Mouse (Mus musculus) v-Abl transformed pro-B cells (cell line): ENCODE measurements around the gene Rapgef2.

Experiments
- in situ Hi-C, 2 experiments: fragments of 400-800 bp; cut with MboI; formaldehyde crosslinking; loops; one replicate each; pipeline ENCODE4 v1.15.1; 2025; ENCODE audit not compliant: unreplicated experiment in 2 of 2

The Rapgef2 gene

GRCm38 (mm10) chr3:79126857-79127256 is 159.5 kb downstream of the Rapgef2 start:
- in situ Hi-C loops: no loop called here

GRCm38 (mm10) chr3:79121391-79121790 is 164.9 kb downstream of the Rapgef2 start:
- in situ Hi-C loops: loop anchor here in 1 of 2 experiments (25.0 kb wide), 1 partner anchor 691 kb away; no protein-coding TSS in a partner anchor

- in situ Hi-C loops: loop anchor here in 1 of 2 experiments (25.0 kb wide), 1 partner anchor 692 kb away; no protein-coding TSS in a partner anchor
Measured at GRCm38 (mm10) chr3:79119983-79120382, 166.3 kb downstream of the Rapgef2 start.

- in situ Hi-C loops: loop anchor here (5.0 to 25.0 kb wide), 2 partner anchors 87 to 702 kb away; no protein-coding TSS in a partner anchor
Measured at GRCm38 (mm10) chr3:79110153-79110552, 176.2 kb downstream of the Rapgef2 start.

GRCm38 (mm10) chr3:79108246-79108645 is 178.1 kb downstream of the Rapgef2 start:
- in situ Hi-C loops: loop anchor here (5.0 to 25.0 kb wide), 3 partner anchors 146 to 704 kb away; no protein-coding TSS in a partner anchor

- in situ Hi-C loops: loop anchor here (5.0 to 25.0 kb wide), 3 partner anchors 144 to 706 kb away; no protein-coding TSS in a partner anchor
Measured at GRCm38 (mm10) chr3:79106360-79106759, 180.0 kb downstream of the Rapgef2 start.

- in situ Hi-C loops: loop anchor here in 1 of 2 experiments (25.0 kb wide), 1 partner anchor 709 kb away; no protein-coding TSS in a partner anchor
Measured at GRCm38 (mm10) chr3:79103604-79104003, 182.7 kb downstream of the Rapgef2 start.

- in situ Hi-C loops: loop anchor here in 1 of 2 experiments (25.0 kb wide), 1 partner anchor 711 kb away; no protein-coding TSS in a partner anchor
Measured at GRCm38 (mm10) chr3:79101737-79102136, 184.6 kb downstream of the Rapgef2 start.

GRCm38 (mm10) chr3:79100831-79101230 is 185.5 kb downstream of the Rapgef2 start:
- in situ Hi-C loops: loop anchor here in 1 of 2 experiments (25.0 kb wide), 1 partner anchor 711 kb away; no protein-coding TSS in a partner anchor

GRCm38 (mm10) chr3:79089091-79089490 is 197.2 kb downstream of the Rapgef2 start:
- in situ Hi-C loops: loop anchor here in 1 of 2 experiments (25.0 kb wide), 1 partner anchor 498 kb away; the partner anchor contains the start of gene Ppid

GRCm38 (mm10) chr3:79088461-79088860 is 197.9 kb downstream of the Rapgef2 start:
- in situ Hi-C loops: loop anchor here in 1 of 2 experiments (25.0 kb wide), 1 partner anchor 499 kb away; the partner anchor contains the start of gene Ppid

GRCm38 (mm10) chr3:79086282-79086681 is 200.0 kb downstream of the Rapgef2 start:
- in situ Hi-C loops: loop anchor here in 1 of 2 experiments (25.0 kb wide), 1 partner anchor 501 kb away; the partner anchor contains the start of gene Ppid

GRCm38 (mm10) chr3:79083881-79084280 is 202.4 kb downstream of the Rapgef2 start:
- in situ Hi-C loops: loop anchor here in 1 of 2 experiments (25.0 kb wide), 1 partner anchor 503 kb away; the partner anchor contains the start of gene Ppid

GRCm38 (mm10) chr3:79083030-79083429 is 203.3 kb downstream of the Rapgef2 start:
- in situ Hi-C loops: loop anchor here in 1 of 2 experiments (25.0 kb wide), 1 partner anchor 504 kb away; the partner anchor contains the start of gene Ppid

- in situ Hi-C loops: loop anchor here in 1 of 2 experiments (25.0 kb wide), 1 partner anchor 508 kb away; the partner anchor contains the start of gene Ppid
Measured at GRCm38 (mm10) chr3:79079076-79079475, 207.2 kb downstream of the Rapgef2 start.

GRCm38 (mm10) chr3:79074970-79075369 is 211.3 kb downstream of the Rapgef2 start:
- in situ Hi-C loops: loop anchor here in 1 of 2 experiments (25.0 kb wide), 1 partner anchor 512 kb away; the partner anchor contains the start of gene Ppid

GRCm38 (mm10) chr3:79073541-79074244 is 212.6 kb downstream of the Rapgef2 start:
- in situ Hi-C loops: no loop called here

- in situ Hi-C loops: no loop called here
Measured at GRCm38 (mm10) chr3:79071561-79071960, 214.8 kb downstream of the Rapgef2 start.

- in situ Hi-C loops: no loop called here
Measured at GRCm38 (mm10) chr3:79069891-79070290, 216.4 kb downstream of the Rapgef2 start.

GRCm38 (mm10) chr3:79068976-79069375 is 217.3 kb downstream of the Rapgef2 start:
- in situ Hi-C loops: no loop called here

- in situ Hi-C loops: no loop called here
Measured at GRCm38 (mm10) chr3:79066455-79067055, 219.8 kb downstream of the Rapgef2 start.
